Mouse (Mus musculus) kidney, adult 2 months (tissue): ENCODE results near the gene Ooep.

ENCODE experiments used
- CTCF ChIP-seq: fragments of 200-500 bp; conservative IDR thresholded peaks from 2 replicates; pipeline ENCODE4 v1.5.1; 2011; ENCODE audit warnings: low read depth, mild to moderate bottlenecking, control low read depth, low read length, moderate library complexity, mixed read lengths; ENCODE audit not compliant: insufficient read depth, insufficient read length
- POLR2A ChIP-seq: fragments of 200-500 bp; IDR thresholded peaks from one replicate; pipeline ENCODE4 v1.6.1; 2011; ENCODE audit warnings: low read depth, low read length, control low read depth

GRCm38 (mm10) chr9:78374397-78374796 is 4.1 kb downstream of the Ooep start:
- TF ChIP-seq CTCF (no peak), POLR2A (no peak)
